Mouse (Mus musculus) layer of hippocampus, adult 9-10 months (tissue): Measurements from ENCODE around the gene Efna5.

Experiments
- DNase-seq: peaks from one replicate; pipeline ENCODE4 v3.0.0; 2022; ENCODE audit warnings: low spot score

Efna5 gene

GRCm38 (mm10) chr17:62606681-62607080 lies 274.4 kb downstream of the Efna5 start:
- no peak for DNase-seq

GRCm38 (mm10) chr17:62604309-62604708 lies 276.8 kb downstream of the Efna5 start:
- DNase-seq, result no peak

- DNase-seq, result no peak
Measured at GRCm38 (mm10) chr17:62603604-62604003, 277.5 kb downstream of the Efna5 start.

GRCm38 (mm10) chr17:62598716-62599490 lies 282.2 kb downstream of the Efna5 start:
- no peak for DNase-seq

- no peak for DNase-seq
Measured at GRCm38 (mm10) chr17:62592436-62593074, 288.6 kb downstream of the Efna5 start.

GRCm38 (mm10) chr17:62591581-62592435 lies 289.3 kb downstream of the Efna5 start:
- DNase-seq, result no peak

GRCm38 (mm10) chr17:62590685-62591460 lies 290.2 kb downstream of the Efna5 start:
- DNase-seq, result peak; percentile 22

- no peak for DNase-seq
Measured at GRCm38 (mm10) chr17:62580127-62580526, 301.0 kb downstream of the Efna5 start.

- no peak for DNase-seq
Measured at GRCm38 (mm10) chr17:62579618-62580017, 301.5 kb downstream of the Efna5 start.

GRCm38 (mm10) chr17:62574499-62575265 lies 306.4 kb downstream of the Efna5 start:
- no peak for DNase-seq

- no peak for DNase-seq
Measured at GRCm38 (mm10) chr17:62570101-62570500, 311.0 kb downstream of the Efna5 start.

GRCm38 (mm10) chr17:62568019-62568418 lies 313.1 kb downstream of the Efna5 start:
- no peak for DNase-seq

GRCm38 (mm10) chr17:62565632-62566031 lies 315.5 kb downstream of the Efna5 start:
- no peak for DNase-seq

GRCm38 (mm10) chr17:62562439-62562838 lies 318.7 kb downstream of the Efna5 start:
- DNase-seq, result no peak

- DNase-seq, result no peak
Measured at GRCm38 (mm10) chr17:62557215-62557614, 323.9 kb downstream of the Efna5 start.
